Mouse (Mus musculus): ENCODE data around the gene Kcnj6.

The Kcnj6 gene

GRCm38 (mm10) chr16:94767606-94768005 lies 229.9 kb downstream of the Kcnj6 start:
- no peak for DNase-seq (ENCODE audit: low spot score)

- DNase-seq (ENCODE audit: low spot score) = no peak
These were observed 232.4 kb downstream of the Kcnj6 start for GRCm38 (mm10) chr16:94765129-94765528.

GRCm38 (mm10) chr16:94760732-94761131 lies 236.8 kb downstream of the Kcnj6 start:
- DNase-seq (ENCODE audit: low spot score) = peak; percentile 44

- DNase-seq (ENCODE audit: low spot score) = no peak
These were observed 237.7 kb downstream of the Kcnj6 start for GRCm38 (mm10) chr16:94759761-94760160.

- no peak for DNase-seq (ENCODE audit: low spot score)
These were observed 238.9 kb downstream of the Kcnj6 start for GRCm38 (mm10) chr16:94758606-94759005.

GRCm38 (mm10) chr16:94756352-94756751 lies 241.1 kb downstream of the Kcnj6 start:
- no peak for DNase-seq (ENCODE audit: low spot score)

GRCm38 (mm10) chr16:94753453-94753852 lies 244.0 kb downstream of the Kcnj6 start:
- DNase-seq (ENCODE audit: low spot score) = no peak

GRCm38 (mm10) chr16:94752781-94753180 lies 244.7 kb downstream of the Kcnj6 start:
- DNase-seq (ENCODE audit: low spot score) = no peak

GRCm38 (mm10) chr16:94745016-94745415 lies 252.5 kb downstream of the Kcnj6 start:
- no peak for DNase-seq (ENCODE audit: low spot score)

GRCm38 (mm10) chr16:94743853-94744501 lies 253.5 kb downstream of the Kcnj6 start:
- peak; percentile 8 for DNase-seq (ENCODE audit: low spot score)

GRCm38 (mm10) chr16:94737359-94737687 lies 260.2 kb downstream of the Kcnj6 start:
- no peak for DNase-seq (ENCODE audit: low spot score)

- no peak for DNase-seq (ENCODE audit: low spot score)
These were observed 260.8 kb downstream of the Kcnj6 start for GRCm38 (mm10) chr16:94736462-94737358.

- DNase-seq (ENCODE audit: low spot score) = no peak
These were observed 262.0 kb downstream of the Kcnj6 start for GRCm38 (mm10) chr16:94735472-94735871.

- DNase-seq (ENCODE audit: low spot score) = no peak
These were observed 266.5 kb downstream of the Kcnj6 start for GRCm38 (mm10) chr16:94731027-94731426.

GRCm38 (mm10) chr16:94729236-94729635 lies 268.3 kb downstream of the Kcnj6 start:
- no peak for DNase-seq (ENCODE audit: low spot score)

- no peak for DNase-seq (ENCODE audit: low spot score)
These were observed 272.7 kb downstream of the Kcnj6 start for GRCm38 (mm10) chr16:94724747-94725211.

- DNase-seq (ENCODE audit: low spot score) = peak; percentile 13
These were observed 273.4 kb downstream of the Kcnj6 start for GRCm38 (mm10) chr16:94724061-94724596.

- no peak for DNase-seq (ENCODE audit: low spot score)
These were observed 274.6 kb downstream of the Kcnj6 start for GRCm38 (mm10) chr16:94722936-94723335.

GRCm38 (mm10) chr16:94721549-94722006 lies 275.9 kb downstream of the Kcnj6 start:
- no peak for DNase-seq (ENCODE audit: low spot score)

GRCm38 (mm10) chr16:94720476-94721153 lies 276.9 kb downstream of the Kcnj6 start:
- no peak for DNase-seq (ENCODE audit: low spot score)

- no peak for DNase-seq (ENCODE audit: low spot score)
These were observed 278.0 kb downstream of the Kcnj6 start for GRCm38 (mm10) chr16:94719488-94719887.

GRCm38 (mm10) chr16:94718919-94719318 lies 278.6 kb downstream of the Kcnj6 start:
- DNase-seq (ENCODE audit: low spot score) = no peak

Data from c-Kit-positive CD71-positive TER-119-positive erythroid progenitor cells, embryonic 14.5 days (primary cell).